In genomic region chr11:43492663-43493062, GRCm38 (mm10) we compare ENCODE assay signal across 9 mouse cellular contexts. TPM values are rescaled to one million over a fixed set of nuclear protein-coding genes. Genes with fewer than 3 reads are reported as not detected.
A peak's percentile ranks its signal among the peaks of the same experiment; 100 is the strongest.
DNase-seq lines count a peak whose midpoint lies in the region; ATAC-seq and TF ChIP-seq lines count a peak whose summit lies in the region.
"Had no signal": no experiment of that assay in that cellular context is flagged by ENCODE, and none has a peak within 500 bp of the region (broad histone marks: within the 10 kb centered on the region; RNA-seq: fewer than 3 reads in every experiment).

No protein-coding gene starts in this region.

- H3K36me3 ChIP-seq in liver, embryonic 12.5 days, result no peaks in the 10 kb centered on the region
- no peaks in the 10 kb centered on the region for H3K36me3 ChIP-seq in midbrain, postnatal 0 days (ENCODE audit: insufficient read depth, low read length)
- H3K36me3 ChIP-seq: neural tube, embryonic 12.5 days had no signal

- TF ChIP-seq CTCF in gastrocnemius, adult 2 months (IDR thresholded peaks at IDR 0.05), result peak; percentile 99
- peak; percentile 94 for TF ChIP-seq CTCF in midbrain, postnatal 0 days (IDR thresholded peaks at IDR 0.05)

- WGBS in liver, embryonic 12.5 days (ENCODE audit: insufficient replicate concordance), result 34% methylated on average over 7 of the region's 7 CpGs
- WGBS in midbrain, postnatal 0 days, result 33% methylated on average over 7 of the region's 7 CpGs

- ATAC-seq in liver, embryonic 12.5 days, result no peak
- ATAC-seq in midbrain, postnatal 0 days (ENCODE audit: low FRiP score), result no peak

- intact Hi-C loops in gastrocnemius, adult 2 months (cut with DNase I), result loop anchor here (10.0 kb wide), 2 partner anchors 122 to 252 kb away; partner anchors contain the start of gene Ttc1
- intact Hi-C loops in left cerebral cortex, postnatal 36 days (cut with DNase I), result loop anchor here (5.0 to 10.0 kb wide), 2 partner anchors 75 to 232 kb away; no protein-coding TSS in a partner anchor

- no peak overlapping the region for H3K4me3 ChIP-seq in liver, embryonic 12.5 days
- H3K4me3 ChIP-seq in gastrocnemius, adult 2 months, result no peak overlapping the region
- no peak overlapping the region for H3K4me3 ChIP-seq in midbrain, postnatal 0 days (ENCODE audit: low read depth, low read length)
- H3K4me3 ChIP-seq: neural tube, embryonic 12.5 days had no signal

- no peak overlapping the region for H3K9ac ChIP-seq in liver, embryonic 12.5 days
- no peak overlapping the region for H3K9ac ChIP-seq in midbrain, postnatal 0 days (replicated peaks; ENCODE audit: low read length, poor library complexity, severe bottlenecking)
- H3K9ac ChIP-seq: neural tube, embryonic 12.5 days had no signal

- no peaks in the 10 kb centered on the region for H3K9me3 ChIP-seq in liver, embryonic 12.5 days (replicated peaks)
- H3K9me3 ChIP-seq in midbrain, postnatal 0 days (ENCODE audit: low read length), result no peaks in the 10 kb centered on the region
- H3K9me3 ChIP-seq: neural tube, embryonic 12.5 days had no signal

- H3K27ac ChIP-seq in liver, embryonic 12.5 days, result no peak overlapping the region
- H3K27ac ChIP-seq in gastrocnemius, adult 2 months, result no peak overlapping the region
- no peak overlapping the region for H3K27ac ChIP-seq in midbrain, postnatal 0 days (ENCODE audit: low read depth, low read length)
- H3K27ac ChIP-seq: neural tube, embryonic 12.5 days had no signal

- DNase-seq in liver, result peak; percentile 68
- peak; percentile 89 to 93 for DNase-seq in cerebellum, postnatal 14 days
- peak; percentile 80 for DNase-seq in gastrocnemius, adult 2 months
- peak; percentile 45 for DNase-seq in kidney, adult 11 months
- DNase-seq in left cerebral cortex, postnatal 36 days (ENCODE audit: low spot score in 2 of 2), result peak; percentile 57 to 68
- DNase-seq in midbrain, postnatal 0 days (ENCODE audit: low spot score), result peak; percentile 67
- DNase-seq in spleen, postnatal 4 days (ENCODE audit: low spot score in 2 of 2), result peak; percentile 68 to 88

- no peaks in the 10 kb centered on the region for H3K27me3 ChIP-seq in liver, embryonic 12.5 days (replicated peaks)
- H3K27me3 ChIP-seq in midbrain, postnatal 0 days (ENCODE audit: insufficient read depth, low read length), result no peaks in the 10 kb centered on the region
- H3K27me3 ChIP-seq: neural tube, embryonic 12.5 days had no signal

- H3K4me1 ChIP-seq in liver, embryonic 12.5 days, result no peaks in the 10 kb centered on the region
- H3K4me1 ChIP-seq in midbrain, postnatal 0 days (ENCODE audit: insufficient read depth, low read length), result no peaks in the 10 kb centered on the region
- H3K4me1 ChIP-seq: neural tube, embryonic 12.5 days had no signal

- no peak overlapping the region for H3K4me2 ChIP-seq in liver, embryonic 12.5 days
- H3K4me2 ChIP-seq in midbrain, postnatal 0 days (ENCODE audit: low read depth, low read length, poor library complexity, severe bottlenecking), result no peak overlapping the region
- H3K4me2 ChIP-seq: neural tube, embryonic 12.5 days had no signal

RNA-seq across cellular contexts. Expression of gene C1qtnf2, which starts 18.6 kb away (rescaled TPM):
- 0.29 and 0.42 TPM in 2 replicates for polyA plus RNA-seq in liver, embryonic 12.5 days (2016; fragmentation: Nextera tagmentation; extraction: Ambion mirVana)
- total RNA-seq in gastrocnemius, adult 2 months (2021), result 1 to 10 TPM; 1.8 to 3.6 TPM
- total RNA-seq in left cerebral cortex, postnatal 36 days (2021), result 1 to 10 TPM; 1.4 to 2.1 TPM
- total RNA-seq in midbrain, postnatal 0 days (2014; rRNA removed), result 15.0 and 15.9 TPM in 2 replicates
- 21.4 and 22.4 TPM in 2 replicates for polyA plus RNA-seq in midbrain, postnatal 0 days (2015; fragmentation: Nextera tagmentation; extraction: Ambion mirVana)

RNA-seq across cellular contexts. Expression of gene Ccnjl, which starts 35.9 kb away (rescaled TPM):
- polyA plus RNA-seq in liver, embryonic 12.5 days (2016; fragmentation: Nextera tagmentation; extraction: Ambion mirVana), result 5.4 and 5.6 TPM in 2 replicates
- under 1 TPM in 1 of 2 experiments, not detected in 1; 0.33 TPM for total RNA-seq in gastrocnemius, adult 2 months (2021)
- total RNA-seq in left cerebral cortex, postnatal 36 days (2021), result 1 to 10 TPM; 3.3 to 4.4 TPM
- 2.2 and 4.4 TPM in 2 replicates for total RNA-seq in midbrain, postnatal 0 days (2014; rRNA removed)
- polyA plus RNA-seq in midbrain, postnatal 0 days (2015; fragmentation: Nextera tagmentation; extraction: Ambion mirVana), result 3.1 and 3.2 TPM in 2 replicates

RNA-seq across cellular contexts. Expression of gene Slu7, which starts 59.1 kb away (rescaled TPM):
- polyA plus RNA-seq in liver, embryonic 12.5 days (2016; fragmentation: Nextera tagmentation; extraction: Ambion mirVana), result 31.6 and 32.3 TPM in 2 replicates
- 10 to 100 TPM; 33.1 to 35.7 TPM for total RNA-seq in gastrocnemius, adult 2 months (2021)
- total RNA-seq in left cerebral cortex, postnatal 36 days (2021), result 10 to 100 TPM; 54.5 to 55.6 TPM
- total RNA-seq in midbrain, postnatal 0 days (2014; rRNA removed), result 16.5 and 21.3 TPM in 2 replicates
- polyA plus RNA-seq in midbrain, postnatal 0 days (2015; fragmentation: Nextera tagmentation; extraction: Ambion mirVana), result 55.4 and 58.3 TPM in 2 replicates
